Mouse (Mus musculus) thymus, postnatal 14 days (tissue): ENCODE results near the gene Vmn2r101.

ENCODE experiments used
- DNase-seq: peaks from one replicate; pipeline ENCODE4 v3.0.0; 2021

Gene Vmn2r101

DNA sequence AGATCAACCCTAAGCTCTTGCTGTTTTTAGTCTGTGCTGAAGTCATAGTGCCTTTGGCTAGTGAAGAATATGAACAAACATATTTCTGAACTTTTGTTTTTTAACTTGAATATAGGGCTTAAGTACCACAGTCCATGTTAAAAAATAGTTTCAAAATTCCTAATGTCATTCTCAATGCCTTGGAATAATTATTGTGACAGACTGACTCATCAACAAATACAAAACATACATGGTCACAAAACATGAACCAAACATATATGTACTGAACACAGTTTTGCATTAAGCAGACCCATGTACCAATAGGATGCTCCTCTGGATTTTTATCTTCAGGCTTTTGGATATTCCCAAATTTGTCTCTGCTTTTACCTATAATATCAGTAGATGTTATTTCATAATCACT lies at the start of gene Vmn2r101:
Vmn2r101 (plus strand) TSS at position 301 of the 400 bp plus-strand sequence.
- no peak for DNase-seq

DNA sequence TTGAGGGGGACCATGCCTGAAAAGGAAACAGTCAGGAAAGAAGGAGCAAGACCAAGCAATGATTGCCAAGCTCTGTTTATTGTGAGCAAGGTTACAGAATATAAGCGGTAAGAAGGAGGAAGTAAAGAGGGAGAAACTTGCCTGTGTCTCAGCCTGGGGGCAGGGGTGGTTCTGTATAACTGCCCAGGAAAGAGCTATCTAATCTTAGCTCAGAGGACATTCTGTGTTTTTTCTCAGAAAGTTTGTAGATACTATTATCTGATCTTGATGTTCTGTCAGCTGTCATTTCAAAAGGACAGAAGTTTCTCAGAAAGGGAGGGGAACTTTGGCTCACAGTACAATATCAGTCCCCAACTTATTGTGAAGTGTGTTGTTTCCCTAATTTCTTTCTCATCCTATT lies 52.3 kb downstream of the Vmn2r101 start:
- DNase-seq: no peak

DNA sequence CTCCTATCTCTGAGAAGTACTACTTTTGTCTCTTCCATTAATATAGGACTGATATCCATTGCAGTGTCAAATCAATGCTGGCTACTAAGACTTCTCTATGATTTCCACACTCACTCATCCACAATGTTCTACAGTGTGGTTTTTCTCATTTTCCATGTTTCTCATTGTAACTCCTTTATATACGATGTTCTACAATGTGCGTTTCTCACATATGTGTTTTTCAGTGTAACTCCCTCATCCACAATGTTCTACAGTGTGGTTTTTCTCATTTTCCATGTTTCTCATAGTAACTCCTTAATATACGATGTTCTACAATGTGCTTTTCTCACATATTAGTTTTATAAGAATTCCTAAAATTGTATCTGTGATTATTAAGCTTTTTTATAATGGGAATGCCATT lies 81.4 kb downstream of the Vmn2r101 start:
- DNase-seq: no peak

DNA sequence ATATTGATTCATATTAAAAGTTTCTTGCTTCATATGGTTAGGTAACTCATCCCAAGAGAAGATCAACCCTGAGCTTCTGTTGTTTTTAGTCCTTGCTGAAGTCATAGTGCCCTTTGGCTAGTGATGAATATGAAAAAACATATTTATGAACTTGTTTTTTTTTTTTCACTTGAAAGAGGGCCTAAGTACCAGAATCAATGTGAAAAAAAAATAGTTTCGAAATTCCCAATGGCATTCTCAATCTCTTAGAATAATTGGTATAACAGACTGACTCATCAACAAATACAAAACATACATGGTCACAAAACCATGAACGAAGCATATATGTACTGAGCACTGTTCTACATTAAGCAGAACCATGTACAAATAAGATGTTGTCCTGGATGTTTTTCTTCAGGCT lies 83.0 kb downstream of the Vmn2r101 start, which contains the start of gene Vmn2r102:
Vmn2r102 (plus strand) TSS at position 301 of the 400 bp plus-strand sequence.
- no peak for DNase-seq
